Mouse (Mus musculus) CH12.LX (cell line): ENCODE data around the gene Nipal4. TPM values are rescaled to one million over a fixed set of nuclear protein-coding genes. Genes with fewer than 3 reads are reported as not detected.
A peak's percentile ranks its signal among the peaks of the same experiment; 100 is the strongest.

Experiments
- DNase-seq: peaks from one replicate; pipeline ENCODE4 v3.0.0-alpha.2; 2013; ENCODE audit errors: extremely low read depth
- H3K27ac ChIP-seq: 2 replicates; pipeline ENCODE4 v1.5.1; 2012; ENCODE audit warnings: low read depth, mild to moderate bottlenecking, control low read depth, moderate library complexity; ENCODE audit not compliant: insufficient read depth
- H3K27me3 ChIP-seq: replicated peaks from 2 replicates; pipeline ENCODE3; 2012; ENCODE audit warnings: inconsistent platforms
- H3K36me3 ChIP-seq, 2 experiments: replicated peaks in 1 of 2; 2 replicates each; pipeline versions ENCODE3 to v1.6.1; 2012; ENCODE audit warnings: inconsistent platforms in 1 of 2, low read length in 1 of 2, mild to moderate bottlenecking in 1 of 2, mixed read lengths in 1 of 2, moderate library complexity in 1 of 2; ENCODE audit not compliant: control insufficient read depth in 1 of 2, insufficient read depth in 1 of 2
- H3K4me1 ChIP-seq, 2 experiments: 2 replicates each; pipeline ENCODE4 v1.6.1; 2012; ENCODE audit warnings: inconsistent platforms in 1 of 2, moderate library complexity in 1 of 2; ENCODE audit not compliant: insufficient read depth in 2 of 2, control insufficient read depth in 1 of 2
- H3K4me2 ChIP-seq: 2 replicates; pipeline ENCODE4 v1.6.1; 2012; ENCODE audit warnings: low read depth, mild to moderate bottlenecking, control low read depth; ENCODE audit not compliant: poor library complexity, insufficient read depth, severe bottlenecking
- H3K4me3 ChIP-seq, 3 experiments: fragments of 150-350 bp in 1 of 3; sonication (generic) in 1 of 3; replicated peaks in 1 of 3; 2 replicates each; pipeline versions ENCODE3 to v1.5.1; 2011 to 2012; ENCODE audit warnings: low read depth in 2 of 3, low read length in 2 of 3, mild to moderate bottlenecking in 2 of 3, moderate library complexity in 2 of 3, control low read depth in 1 of 3, improper control_type of control experiment in 1 of 3, inconsistent platforms in 1 of 3, mixed read lengths in 1 of 3; ENCODE audit not compliant: poor library complexity in 1 of 3
- H3K79me2 ChIP-seq: replicated peaks from 2 replicates; pipeline ENCODE4 v1.6.1; 2012; ENCODE audit warnings: mild to moderate bottlenecking, moderate library complexity; ENCODE audit not compliant: control insufficient read depth, poor library complexity, insufficient read depth, severe bottlenecking; ENCODE audit errors: extremely low read depth
- H3K9ac ChIP-seq: 2 replicates; pipeline ENCODE4 v1.6.1; 2012; ENCODE audit warnings: low read depth, mild to moderate bottlenecking, control low read depth, moderate library complexity; ENCODE audit not compliant: insufficient read depth
- H3K9me3 ChIP-seq: replicated peaks from 2 replicates; pipeline ENCODE3; 2012; ENCODE audit warnings: low read length, inconsistent platforms, mixed read lengths
- CHD2 ChIP-seq: IDR thresholded peaks from 2 replicates; pipeline ENCODE4 v1.6.1; 2011; ENCODE audit warnings: low read length, improper control_type of control experiment
- CTCF ChIP-seq, 2 experiments: IDR thresholded peaks in 1 of 2; conservative IDR thresholded peaks in 1 of 2; 2 replicates each; pipeline ENCODE4 v1.5.1; 2011 to 2012; ENCODE audit warnings: low read depth in 2 of 2, low read length in 2 of 2, improper control_type of control experiment in 1 of 2, inconsistent platforms in 1 of 2, mild to moderate bottlenecking in 1 of 2, moderate library complexity in 1 of 2
- E2F4 ChIP-seq: IDR thresholded peaks from 2 replicates; pipeline ENCODE4 v1.6.1; 2011; ENCODE audit warnings: low read depth, low read length, improper control_type of control experiment; ENCODE audit not compliant: insufficient replicate concordance
- ELF1 ChIP-seq: IDR thresholded peaks from 2 replicates; pipeline ENCODE4 v1.6.1; 2014; ENCODE audit warnings: low read depth, mild to moderate bottlenecking, inconsistent platforms, low read length, improper control_type of control experiment
- EP300 ChIP-seq: IDR thresholded peaks from 2 replicates; pipeline ENCODE4 v1.6.1; 2011; ENCODE audit warnings: low read length, improper control_type of control experiment
- IRF4 ChIP-seq: IDR thresholded peaks from 2 replicates; pipeline ENCODE4 v1.6.1; 2014; ENCODE audit warnings: low read depth, mild to moderate bottlenecking, inconsistent platforms, low read length, improper control_type of control experiment
- JUN ChIP-seq: IDR thresholded peaks from 2 replicates; pipeline ENCODE4 v1.6.1; 2011; ENCODE audit warnings: low read depth, mild to moderate bottlenecking, low read length, improper control_type of control experiment, moderate library complexity; ENCODE audit not compliant: insufficient read depth
- KAT2A ChIP-seq: IDR thresholded peaks from 2 replicates; pipeline ENCODE4 v1.6.1; 2012; ENCODE audit warnings: low read length, improper control_type of control experiment, inconsistent platforms; ENCODE audit not compliant: insufficient replicate concordance
- MAFK ChIP-seq: IDR thresholded peaks from 2 replicates; pipeline ENCODE4 v1.6.1; 2011; ENCODE audit warnings: low read length, improper control_type of control experiment; ENCODE audit not compliant: insufficient replicate concordance
- MEF2A ChIP-seq: IDR thresholded peaks from 2 replicates; pipeline ENCODE4 v1.6.1; 2014; ENCODE audit warnings: low read depth, mild to moderate bottlenecking, inconsistent platforms, low read length, improper control_type of control experiment, borderline replicate concordance
- MXI1 ChIP-seq: IDR thresholded peaks from 2 replicates; pipeline ENCODE4 v1.6.1; 2011; ENCODE audit warnings: mild to moderate bottlenecking, low read depth, low read length, improper control_type of control experiment
- MYC ChIP-seq: IDR thresholded peaks from 2 replicates; pipeline ENCODE4 v1.6.1; 2011; ENCODE audit warnings: low read depth, mild to moderate bottlenecking, improper control_type of control experiment, low read length
- NELFE ChIP-seq: IDR thresholded peaks from 2 replicates; pipeline ENCODE4 v1.6.1; 2011; ENCODE audit warnings: low read depth, low read length, improper control_type of control experiment
- PAX5 ChIP-seq: IDR thresholded peaks from 2 replicates; pipeline ENCODE4 v1.6.1; 2012; ENCODE audit warnings: low read length, inconsistent platforms, mixed read lengths
- POLR2A ChIP-seq: IDR thresholded peaks from 2 replicates; pipeline ENCODE4 v1.6.1; 2011; ENCODE audit warnings: low read depth, mild to moderate bottlenecking, improper control_type of control experiment, low read length
- RAD21 ChIP-seq: IDR thresholded peaks from 2 replicates; pipeline ENCODE4 v1.6.1; 2011; ENCODE audit warnings: low read depth, mild to moderate bottlenecking, low read length, improper control_type of control experiment, moderate library complexity
- RCOR1 ChIP-seq: conservative IDR thresholded peaks from 2 replicates; pipeline ENCODE4 v1.6.1; 2012; ENCODE audit warnings: low read depth, mild to moderate bottlenecking, inconsistent platforms, low read length, improper control_type of control experiment
- SMC3 ChIP-seq: IDR thresholded peaks from 2 replicates; pipeline ENCODE4 v1.6.1; 2011; ENCODE audit warnings: low read depth, low read length, improper control_type of control experiment
- TBP ChIP-seq: conservative IDR thresholded peaks from 2 replicates; pipeline ENCODE4 v1.6.1; 2011; ENCODE audit warnings: low read depth, low read length, improper control_type of control experiment
- TCF12 ChIP-seq: IDR thresholded peaks from 2 replicates; pipeline ENCODE4 v1.6.1; 2014; ENCODE audit warnings: low read depth, mild to moderate bottlenecking, inconsistent platforms, low read length, improper control_type of control experiment
- UBTF ChIP-seq: IDR thresholded peaks from 2 replicates; pipeline ENCODE4 v1.6.1; 2012; ENCODE audit warnings: low read depth, mild to moderate bottlenecking, inconsistent platforms, low read length, improper control_type of control experiment, moderate library complexity
- USF1 ChIP-seq: IDR thresholded peaks from 2 replicates; pipeline ENCODE4 v1.6.1; 2014; ENCODE audit warnings: low read depth, mild to moderate bottlenecking, inconsistent platforms, low read length, improper control_type of control experiment
- USF2 ChIP-seq: conservative IDR thresholded peaks from 2 replicates; pipeline ENCODE4 v1.6.1; 2011; ENCODE audit warnings: low read depth, low read length, improper control_type of control experiment
- ZKSCAN1 ChIP-seq: IDR thresholded peaks from 2 replicates; pipeline ENCODE4 v1.6.1; 2012; ENCODE audit warnings: low read depth, inconsistent platforms, low read length, improper control_type of control experiment, borderline replicate concordance
- ZMIZ1 ChIP-seq: IDR thresholded peaks from 2 replicates; pipeline ENCODE4 v1.6.1; 2012; ENCODE audit warnings: low read depth, mild to moderate bottlenecking, inconsistent platforms, low read length, improper control_type of control experiment
- ZNF384 ChIP-seq: IDR thresholded peaks from 2 replicates; pipeline ENCODE4 v1.6.1; 2012; ENCODE audit warnings: low read depth, low read length, improper control_type of control experiment, inconsistent platforms
- dilution Hi-C: fragments of 300-500 bp; cut with MboI; formaldehyde crosslinking; loops from 2 replicates; pipeline ENCODE4 v1.14.3; 2020; ENCODE audit warnings: low sequenced_read_pairs; ENCODE audit not compliant: extremely low pct_unique_long_range_greater_than_20kb, extremely low pct_ligation_motif_present
- in situ Hi-C: fragments of 300-500 bp; cut with MboI; formaldehyde crosslinking; loops from 3 replicates; pipeline ENCODE4 v1.14.3; 2019; ENCODE audit warnings: low sequenced_read_pairs, low pct_ligation_motif_present, low pct_unique_long_range_greater_than_20kb, mixed read lengths
- polyA plus RNA-seq: library from polyadenylated mRNA; unstranded; fragments of >175 nt; gene quantifications from 2 replicates; pipeline ENCODE4 v1.2.1, GENCODE M21; 2012; ENCODE audit warnings: low read depth; ENCODE audit not compliant: insufficient read length
- total RNA-seq, 2 experiments: library from RNA; depleted of rRNA; stranded (reverse); fragments of 300-350 nt in 1 of 2; fragments of >200 nt in 1 of 2; gene quantifications; 2 replicates each; pipeline ENCODE4 v1.2.3; 2012 to 2014

Gene Nipal4
- total and polyA plus RNA-seq, 3 experiments = 0.08 TPM; not detected in 2

DNA sequence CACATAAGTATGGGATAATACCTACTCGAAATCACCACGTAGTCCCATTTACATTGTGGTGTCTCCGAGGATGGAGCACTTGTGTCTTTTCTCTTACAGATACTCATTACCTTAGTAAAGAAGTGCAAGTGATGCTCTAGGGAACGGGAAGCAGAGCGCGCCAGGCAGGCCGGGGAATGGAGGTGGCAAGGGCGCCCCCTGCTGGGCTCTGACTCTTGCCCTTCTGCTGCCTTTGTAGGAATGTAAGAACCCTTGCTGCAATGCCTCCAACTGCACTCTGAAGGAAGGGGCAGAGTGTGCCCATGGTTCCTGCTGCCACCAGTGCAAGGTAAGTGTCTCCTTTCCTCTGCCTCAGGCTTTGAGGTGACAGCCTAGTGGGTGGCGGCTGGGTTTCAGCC is 37.8 kb downstream of the Nipal4 start:
- Histone ChIP-seq H3K27ac (peak overlapping the region; percentile 82; the same call in 1 of the 2 replicates), H3K9ac (0 out of 2 replicates have a peak overlapping the region, but pooled peaks have one; percentile 7), H3K79me2 (no peaks in the 10 kb centered on the region), H3K4me2 (peak overlapping the region; percentile 92), H3K4me3 (peak overlapping the region; percentile 14 to 43 (median 22)), H3K36me3 (peaks cover 0 to 8% of the 10 kb centered on the region in 2 experiments), H3K27me3 (no peaks in the 10 kb centered on the region), H3K9me3 (no peaks in the 10 kb centered on the region), H3K4me1 (peaks cover 21 to 52% of the 10 kb centered on the region in 2 experiments)
- dilution Hi-C loops = no loop called here
- TF ChIP-seq KAT2A = no peak
- TF ChIP-seq E2F4 = no peak
- no peak for TF ChIP-seq ELF1
- TF ChIP-seq ZMIZ1 = no peak
- TF ChIP-seq POLR2A = no peak; the same call in 1 of the 2 replicates
- 0 out of 2 replicates have a peak, but pooled peaks have one; percentile 11 for TF ChIP-seq MEF2A
- TF ChIP-seq JUN = no peak
- peak; percentile 92 for TF ChIP-seq RAD21
- TF ChIP-seq SMC3 = peak; percentile 98
- peak; percentile 47; the same call in 1 of the 2 replicates for TF ChIP-seq IRF4
- TF ChIP-seq CTCF (conservative IDR thresholded peaks at IDR 0.05 in 1 of 2, IDR thresholded peaks at IDR 0.05 in 1 of 2; ENCODE audit: low read depth in 2 of 2, low read length in 2 of 2) = peak; percentile 80 to 99
- in situ Hi-C loops = loop anchor here (5.0 to 25.0 kb wide), 2 partner anchors 66 to 166 kb away; partner anchors contain the start of gene Thg1l
- DNase-seq = peak; percentile 94

DNA sequence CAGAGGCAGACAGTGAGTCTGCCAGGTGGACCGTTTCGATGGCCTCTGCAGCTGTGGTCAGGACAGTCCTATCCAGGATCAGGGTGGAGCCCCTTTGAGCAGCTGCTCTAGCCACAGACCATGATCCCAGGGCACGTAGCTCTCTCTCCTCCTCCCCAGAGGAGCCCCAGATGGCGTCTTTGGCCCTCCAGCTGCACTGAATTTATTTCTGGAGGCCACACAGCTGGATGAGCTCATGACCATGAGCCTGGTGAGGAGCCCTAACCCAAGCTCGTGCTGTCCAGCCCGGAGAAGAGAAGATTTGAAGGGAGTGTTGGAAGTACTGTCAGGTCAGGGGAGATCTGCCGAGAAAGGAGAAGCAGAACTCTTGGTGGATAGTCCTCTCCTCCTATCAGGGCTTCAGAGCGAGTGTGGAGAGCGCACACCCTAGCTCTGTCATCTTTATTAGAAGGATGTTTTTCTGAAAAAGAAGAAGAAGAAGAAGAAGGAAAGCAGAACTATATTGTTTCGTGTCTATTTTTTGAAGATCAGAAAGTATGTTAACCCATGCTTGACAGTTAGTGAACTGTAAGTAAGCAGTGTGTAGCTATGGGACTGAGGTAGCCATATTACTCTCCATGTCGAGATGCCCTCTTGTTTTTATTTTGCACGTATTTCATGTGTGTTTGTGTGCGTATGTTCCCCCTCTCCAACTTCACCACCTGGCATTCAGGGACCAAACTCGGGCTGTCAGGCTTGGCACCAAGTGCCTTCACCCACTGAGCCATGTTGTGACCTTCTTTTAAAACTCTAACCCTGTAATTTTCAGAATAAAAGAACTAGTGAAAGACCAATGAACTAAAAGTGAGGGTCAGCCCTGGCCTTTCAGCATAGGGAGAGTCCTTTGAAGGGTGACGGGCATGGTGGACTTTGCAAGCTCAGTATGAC is 38.4 kb downstream of the Nipal4 start:
- Histone ChIP-seq H3K27ac (peak overlapping the region; percentile 82), H3K9ac (peak overlapping the region; percentile 8), H3K79me2 (no peaks in the 10 kb centered on the region), H3K27me3 (no peaks in the 10 kb centered on the region), H3K4me1 (peaks cover 22 to 59% of the 10 kb centered on the region in 2 experiments), H3K9me3 (no peaks in the 10 kb centered on the region), H3K4me2 (peak overlapping the region; percentile 92), H3K4me3 (peak overlapping the region; percentile 22 to 43 (median 25)), H3K36me3 (peaks cover 0 to 8% of the 10 kb centered on the region in 2 experiments)
- peak; percentile 94 for DNase-seq
- in situ Hi-C loops = loop anchor here (5.0 to 25.0 kb wide), 2 partner anchors 66 to 166 kb away; partner anchors contain the start of gene Thg1l
- dilution Hi-C loops = no loop called here
- no peak for TF ChIP-seq USF1
- 0 out of 2 replicates have a peak, but pooled peaks have one; percentile 2 for TF ChIP-seq SMC3
- TF ChIP-seq MXI1 = peak; percentile 53; the same call in 1 of the 2 replicates
- 0 out of 2 replicates have a peak, but pooled peaks have one; percentile 12 for TF ChIP-seq JUN
- TF ChIP-seq MEF2A = peak; percentile 95
- peak; percentile 54; the same call in 1 of the 2 replicates for TF ChIP-seq ZMIZ1
- no peak for TF ChIP-seq ZKSCAN1
- no peak for TF ChIP-seq USF2
- no peak for TF ChIP-seq NELFE
- TF ChIP-seq MAFK = 0 out of 2 replicates have a peak, but pooled peaks have one; percentile 62
- no peak for TF ChIP-seq PAX5
- peak; percentile 0 for TF ChIP-seq RAD21
- TF ChIP-seq ZNF384 = no peak; the same call in 1 of the 2 replicates
- 0 out of 2 replicates have a peak, but pooled peaks have one; percentile 55 for TF ChIP-seq TBP
- TF ChIP-seq CHD2 = peak; percentile 70
- peak; percentile 94 for TF ChIP-seq EP300
- peak; percentile 82; the same call in 1 of the 2 replicates for TF ChIP-seq RCOR1
- TF ChIP-seq KAT2A = 0 out of 2 replicates have a peak, but pooled peaks have one; percentile 51
- TF ChIP-seq TCF12 = peak; percentile 100
- TF ChIP-seq MYC = peak; percentile 43; the same call in 1 of the 2 replicates
- TF ChIP-seq POLR2A = peak; percentile 22; the same call in 1 of the 2 replicates
- peak; percentile 74; the same call in 1 of the 2 replicates for TF ChIP-seq IRF4
- TF ChIP-seq E2F4 = no peak
- no peak for TF ChIP-seq UBTF
